In the genomic region with DNA sequence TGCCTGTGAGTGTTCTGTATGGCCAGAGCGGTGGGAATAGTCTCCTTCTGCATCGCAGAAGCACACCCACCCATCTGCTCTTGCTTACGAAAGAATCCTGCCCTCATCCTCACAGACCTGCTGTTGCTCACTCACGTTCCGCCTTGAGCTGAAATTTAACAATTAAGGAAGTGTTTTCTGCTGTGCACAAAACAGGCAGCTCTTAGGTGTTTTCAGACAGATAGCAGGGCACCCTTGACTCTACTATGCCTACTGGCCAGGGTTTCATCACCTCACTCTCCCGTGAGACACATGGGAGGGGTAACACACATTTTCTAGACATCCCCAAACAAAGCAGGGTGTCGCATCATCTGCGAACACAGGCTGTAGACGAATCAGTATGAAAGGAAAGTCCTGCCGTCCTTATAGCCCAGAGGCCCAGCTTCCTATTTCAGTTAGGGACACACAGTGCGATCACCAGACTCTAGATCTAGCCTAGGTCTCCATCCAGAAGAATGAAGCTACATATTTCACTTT, we compare ENCODE assay signal across 9 mouse cellular contexts. TPM values are rescaled to one million over a fixed set of nuclear protein-coding genes. Genes with fewer than 3 reads are reported as not detected.
DNase-seq lines count a peak whose midpoint lies in the region; ATAC-seq and TF ChIP-seq lines count a peak whose summit lies in the region.
"Had no signal": no experiment of that assay in that cellular context is flagged by ENCODE, and none has a peak within 500 bp of the region (broad histone marks: within the 10 kb centered on the region; RNA-seq: fewer than 3 reads in every experiment).

No protein-coding gene starts in this region.

- H3K36me3 ChIP-seq in ES-E14 (ENCODE audit: control insufficient read depth, insufficient read depth, low read length, poor library complexity, severe bottlenecking), result no peaks in the 10 kb centered on the region
- no peaks in the 10 kb centered on the region for H3K36me3 ChIP-seq in embryonic facial prominence, embryonic 15.5 days
- H3K36me3 ChIP-seq in midbrain, embryonic 13.5 days, result no peaks in the 10 kb centered on the region

- peak; percentile 10 to 28 for DNase-seq in heart, adult 18-20 months
- DNase-seq in heart, postnatal 14 days, result no peak
- no peak for DNase-seq in ES-E14 (ENCODE audit: low read depth, low spot score)
- peak; percentile 56 for DNase-seq in induced T-regulatory cell, adult 2 months (ENCODE audit: low read depth)
- DNase-seq in ovary, adult 18-20 months (ENCODE audit: low spot score), result no peak
- no peak for DNase-seq in gastrocnemius, postnatal 25 days

- H3K9me3 ChIP-seq in ES-E14 (ENCODE audit: control insufficient read depth, insufficient read depth, low read depth, low read length), result no peaks in the 10 kb centered on the region
- no peaks in the 10 kb centered on the region for H3K9me3 ChIP-seq in embryonic facial prominence, embryonic 15.5 days (replicated peaks)
- H3K9me3 ChIP-seq in midbrain, embryonic 13.5 days, result no peaks in the 10 kb centered on the region

- 16% methylated on average over 11 of the region's 11 CpGs for WGBS in embryonic facial prominence, embryonic 15.5 days
- WGBS in midbrain, embryonic 13.5 days, result 13% methylated on average over 11 of the region's 11 CpGs

- no peak overlapping the region for H3K9ac ChIP-seq in ES-E14 (ENCODE audit: insufficient read depth, low read depth, low read length, poor library complexity, severe bottlenecking)
- H3K9ac ChIP-seq in embryonic facial prominence, embryonic 15.5 days, result peak overlapping the region; percentile 26
- peak overlapping the region; percentile 73 for H3K9ac ChIP-seq in midbrain, embryonic 13.5 days (replicated peaks)

- H3K4me1 ChIP-seq in ES-E14 (ENCODE audit: control insufficient read depth in 2 of 2, insufficient read depth in 2 of 2, low read length in 2 of 2, poor library complexity in 1 of 2), result peaks cover 2 to 15% of the 10 kb centered on the region in 2 experiments; a peak in 2 of 4 replicates
- H3K4me1 ChIP-seq in embryonic facial prominence, embryonic 15.5 days, result peaks cover 28% of the 10 kb centered on the region
- H3K4me1 ChIP-seq in midbrain, embryonic 13.5 days (replicated peaks), result peaks cover 68% of the 10 kb centered on the region

- in situ Hi-C loops in ES-E14 (cut with MboI; ENCODE audit: low sequenced_read_pairs in 2 of 2, unreplicated experiment in 2 of 2), result loop anchor here in 1 of 2 experiments (25.0 kb wide), 1 partner anchor 213 kb away; a partner anchor contains a TSS

- no peak overlapping the region for H3K27ac ChIP-seq in ES-E14 (ENCODE audit: insufficient read depth, low read depth, low read length, poor library complexity, severe bottlenecking)
- peak overlapping the region; percentile 69 for H3K27ac ChIP-seq in embryonic facial prominence, embryonic 15.5 days (replicated peaks)
- H3K27ac ChIP-seq in midbrain, embryonic 13.5 days, result peak overlapping the region; percentile 90

- peak overlapping the region; percentile 53 for H3K4me2 ChIP-seq in embryonic facial prominence, embryonic 15.5 days (replicated peaks)
- H3K4me2 ChIP-seq in midbrain, embryonic 13.5 days (replicated peaks), result peak overlapping the region; percentile 59

- intact Hi-C loops in heart, postnatal 14 days (cut with DNase I), result loop anchor here (5.0 to 10.0 kb wide), 3 partner anchors 90 to 133 kb away; no protein-coding TSS in a partner anchor

- no peak for ATAC-seq in embryonic facial prominence, embryonic 15.5 days (ENCODE audit: insufficient number of reproducible peaks, low FRiP score, low TSS enrichment, low read depth)
- ATAC-seq in midbrain, embryonic 13.5 days, result 0 out of 2 replicates have a peak, but pooled peaks have one; percentile 12
- ATAC-seq: Patski had no signal

- no peaks in the 10 kb centered on the region for H3K27me3 ChIP-seq in embryonic facial prominence, embryonic 15.5 days
- H3K27me3 ChIP-seq in midbrain, embryonic 13.5 days, result no peaks in the 10 kb centered on the region

- peak overlapping the region; percentile 13 to 26; a peak in 3 of 4 replicates for H3K4me3 ChIP-seq in ES-E14 (ENCODE audit: insufficient read depth in 1 of 2, low read depth in 1 of 2, low read length in 2 of 2, poor library complexity in 1 of 2, severe bottlenecking in 1 of 2)
- H3K4me3 ChIP-seq in embryonic facial prominence, embryonic 15.5 days (replicated peaks), result peak overlapping the region; percentile 33
- H3K4me3 ChIP-seq in midbrain, embryonic 13.5 days (replicated peaks), result peak overlapping the region; percentile 64

TF ChIP-seq in ES-E14, 5 proteins besides CTCF, POLR2A, EP300 and RAD21:
- no peak for TF ChIP-seq ZNF384 (IDR thresholded peaks at IDR 0.05; ENCODE audit: low read depth, low read length)
- TF ChIP-seq CHD2 (IDR thresholded peaks at IDR 0.05; ENCODE audit: low read depth, low read length), result no peak
- no peak for TF ChIP-seq HCFC1 (IDR thresholded peaks at IDR 0.05; ENCODE audit: borderline replicate concordance, insufficient read depth, low read length)
- TF ChIP-seq ZC3H11A (IDR thresholded peaks at IDR 0.05; ENCODE audit: borderline replicate concordance, low read depth, low read length), result no peak
- TF ChIP-seq MAFK (IDR thresholded peaks at IDR 0.05; ENCODE audit: insufficient read depth, low read depth, low read length), result no peak

RNA-seq across cellular contexts. Expression of a gene that starts 2.4 kb away (rescaled TPM):
- total RNA-seq in heart, adult 18-20 months (2021), result 10 to 100 TPM; 11.1 to 12.6 TPM
- 10 to 100 TPM; 13.9 to 21.2 TPM for total RNA-seq in heart, postnatal 14 days (2021)
- total RNA-seq in ES-E14 (2012; rRNA removed), result 41.5 and 54.3 TPM in 2 replicates
- 56.9 and 67.6 TPM in 2 replicates for polyA plus RNA-seq in embryonic facial prominence, embryonic 15.5 days (2015; fragmentation: Nextera tagmentation; extraction: Ambion mirVana)
- 367 and 370 TPM in 2 replicates for polyA plus RNA-seq in midbrain, embryonic 13.5 days (2015; fragmentation: Nextera tagmentation; extraction: Ambion mirVana)
- total RNA-seq in gastrocnemius, postnatal 25 days (2021), result 1 to 10 TPM; 3.5 to 7.3 TPM

Comparison
In these comparisons a context has a peak if more than half of its experiments do, and no peak if none do; other contexts are left out.
1. DNase-seq: peak in heart, adult 18-20 months (2 of 2) and induced T-regulatory cell, adult 2 months (single experiment); none in heart, postnatal 14 days (0 of 2), ES-E14 (single experiment), ovary, adult 18-20 months (single experiment) and gastrocnemius, postnatal 25 days (single experiment).
2. Peak in every context shown above with its lines, with median percentiles within 50 percentile points of each other: H3K4me3 ChIP-seq.